Mouse (Mus musculus): ENCODE data around the gene Ptp4a2.

DNA sequence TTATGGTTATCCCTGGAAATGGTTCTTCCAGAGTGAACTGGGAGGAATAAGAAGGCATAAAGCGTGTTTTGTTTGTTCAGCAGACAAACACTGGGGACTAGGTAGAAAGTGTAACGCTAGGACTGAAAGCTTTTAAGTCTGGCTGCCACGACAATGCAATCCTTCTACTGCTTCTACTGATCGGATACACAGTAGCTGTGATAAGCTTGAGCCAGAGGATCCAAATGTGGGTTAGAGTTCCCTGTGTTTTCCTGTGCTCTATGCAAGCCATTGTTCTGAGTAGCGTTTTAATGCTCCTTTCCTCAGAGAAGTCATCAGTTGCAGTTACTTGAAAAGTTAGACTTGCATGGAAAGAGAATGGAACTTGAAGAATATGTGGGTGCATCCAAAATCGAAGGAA, 23.6 kb downstream of the Ptp4a2 start:
- TF ChIP-seq CTCF (IDR thresholded peaks at IDR 0.05; ENCODE audit: low read depth, low read length) (no peak), POLR2A (IDR thresholded peaks at IDR 0.05; ENCODE audit: insufficient read depth, low read length) (no peak), EP300 (IDR thresholded peaks at IDR 0.05; ENCODE audit: insufficient read depth, low read depth, low read length) (no peak)

Data from ES-Bruce4 (cell line).